Mouse (Mus musculus): Measurements from ENCODE around the gene S1pr5.
"Not testable (repeated sequence)": the region's sequence is repeated elsewhere in the genome, so short reads cannot be mapped to it uniquely, and the experiment has no call there.

Gene S1pr5

GRCm38 (mm10) chr9:21248326-21248725 is at the start of gene S1pr5:
TSS of gene S1pr5 (minus strand) at chr9:21248443.
- no peak for DNase-seq (ENCODE audit: low read depth)

- DNase-seq (ENCODE audit: low read depth) = no peak
These were observed 44.0 kb upstream of the S1pr5 start for GRCm38 (mm10) chr9:21292271-21292670.

DNA sequence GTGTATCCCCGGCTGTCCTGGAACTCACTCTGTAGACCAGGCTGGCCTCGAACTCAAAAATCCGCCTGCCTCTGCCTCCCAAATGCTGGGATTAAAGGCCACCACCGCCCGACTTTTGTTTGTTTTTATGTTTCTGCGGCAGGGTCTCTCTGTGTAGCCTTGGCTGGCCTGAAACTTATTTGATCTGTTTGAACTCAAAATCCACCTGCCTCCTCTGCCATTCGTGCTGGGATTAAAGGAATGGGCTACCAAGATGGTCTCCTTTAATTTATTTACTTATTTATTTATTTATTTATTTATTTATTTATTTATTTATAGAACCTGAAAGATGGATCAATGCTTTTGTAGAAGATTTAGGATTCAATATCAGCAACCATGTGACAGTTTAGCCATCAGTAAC is 43.6 kb upstream of the S1pr5 start:
- not testable (repeated sequence) for DNase-seq (ENCODE audit: low read depth)

- peak; percentile 100 for DNase-seq (ENCODE audit: low read depth)
These were observed 43.0 kb upstream of the S1pr5 start, which contains the start of gene Cdkn2d for GRCm38 (mm10) chr9:21291022-21291787. TSS of gene Cdkn2d (minus strand) at chr9:21291407.

DNA sequence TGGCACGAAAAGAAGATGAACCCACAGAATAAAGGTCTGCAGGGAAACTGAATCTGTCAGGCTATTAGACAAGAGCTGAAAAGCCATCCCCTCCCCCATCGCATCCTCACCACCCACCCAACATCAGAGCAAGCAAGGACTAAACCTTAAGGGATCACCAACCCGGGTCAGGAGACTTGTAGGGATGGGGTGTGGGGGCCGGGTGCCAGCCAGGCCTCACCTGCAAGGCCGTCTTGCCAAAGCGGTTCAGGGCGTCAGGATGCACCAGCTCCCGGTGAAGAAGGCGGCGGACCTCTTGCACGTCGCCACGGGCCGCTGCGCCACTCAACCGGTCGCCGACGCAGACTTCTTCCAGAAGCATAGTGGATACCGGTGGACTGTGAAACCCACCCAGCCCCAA is 42.3 kb upstream of the S1pr5 start:
- DNase-seq (ENCODE audit: low read depth) = no peak

- no peak for DNase-seq (ENCODE audit: low read depth)
These were observed 41.1 kb upstream of the S1pr5 start for GRCm38 (mm10) chr9:21289337-21289671.

DNA sequence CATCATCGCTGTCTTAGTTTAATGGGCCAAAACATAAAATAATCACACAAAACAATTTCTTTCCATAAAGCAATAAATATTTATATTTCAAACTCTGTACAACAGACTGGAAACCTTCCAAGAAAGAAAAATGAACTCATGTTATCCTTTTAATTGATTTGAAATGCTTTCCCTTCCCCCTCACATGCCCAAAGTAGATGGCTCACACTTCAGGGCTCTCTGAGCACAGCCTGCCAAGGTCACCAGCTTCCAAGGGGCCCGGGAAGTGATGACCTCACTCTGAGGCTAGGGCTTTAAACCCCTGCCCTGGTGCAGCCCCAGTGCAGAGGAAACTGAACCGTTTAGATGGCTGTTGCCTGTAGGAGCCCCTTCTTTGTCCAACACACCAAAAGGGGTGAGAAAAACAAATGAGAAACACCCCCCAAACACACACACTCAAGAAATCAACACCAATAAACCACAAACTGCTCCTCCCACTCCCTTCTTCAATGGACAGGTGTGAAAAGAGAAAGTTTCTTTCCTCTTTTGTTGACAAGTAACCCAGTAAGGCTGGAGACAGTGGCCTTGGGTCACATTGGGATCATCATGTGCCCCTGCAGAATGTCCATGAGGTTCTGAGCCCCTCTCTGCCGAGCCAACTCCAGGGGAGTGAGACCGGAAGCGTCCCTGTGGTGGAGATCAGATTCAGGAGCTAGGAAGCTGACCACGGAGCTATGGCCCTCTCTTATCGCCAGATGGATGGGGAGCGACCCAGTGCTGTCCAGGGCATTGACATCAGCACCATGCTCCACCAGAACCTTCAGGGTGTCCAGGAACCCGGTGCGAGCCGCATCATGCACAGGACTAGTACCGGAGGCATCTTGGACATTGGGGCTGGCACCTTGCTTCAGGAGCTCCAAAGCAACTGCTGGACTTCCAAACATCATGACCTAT is 40.4 kb upstream of the S1pr5 start:
- peak; percentile 43 for DNase-seq (ENCODE audit: low read depth)

DNA sequence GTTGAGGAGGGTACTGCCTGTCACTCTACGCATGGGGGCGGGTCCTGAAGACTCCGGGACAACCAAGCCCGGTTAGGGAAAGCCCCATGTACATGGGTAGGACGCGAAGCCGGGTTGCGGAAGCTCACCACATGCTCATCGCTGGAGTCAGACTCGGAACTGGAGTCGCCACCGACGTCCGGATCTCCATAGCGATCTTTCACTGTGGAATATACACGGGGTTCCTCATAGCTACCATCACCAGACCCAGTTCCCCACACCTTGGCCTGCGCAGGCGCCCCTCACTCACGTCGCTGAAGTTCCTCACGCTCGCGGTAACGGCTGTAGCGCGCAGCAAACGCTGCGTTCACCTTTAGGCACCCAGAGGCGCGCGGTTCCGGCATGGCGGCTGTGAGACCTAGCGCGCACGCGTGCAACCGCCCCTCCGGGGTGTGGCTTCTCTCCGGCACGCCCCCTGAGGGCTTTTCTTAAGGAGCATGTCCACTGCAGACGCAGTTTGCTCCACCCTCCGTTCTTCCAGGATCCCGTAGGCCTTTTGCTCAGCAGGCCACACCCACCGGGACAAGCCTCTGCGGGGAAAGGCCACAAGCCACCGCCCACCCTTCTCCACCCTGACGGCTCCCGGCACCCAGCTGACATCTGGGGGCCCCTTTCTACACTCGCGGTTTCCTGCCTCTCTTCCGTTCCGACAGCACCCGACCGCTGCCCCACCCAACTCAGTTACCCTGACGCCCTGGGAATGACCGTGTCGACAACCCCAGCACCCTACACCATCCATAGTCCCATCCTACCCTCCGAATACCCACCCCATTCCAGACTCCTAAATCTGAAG is 39.5 kb upstream of the S1pr5 start, which contains the start of gene Kri1:
Kri1 (minus strand) TSS at position 399 of the 832 bp plus-strand sequence.
- peak; percentile 99 for DNase-seq (ENCODE audit: low read depth)

GRCm38 (mm10) chr9:21286753-21287152 is 38.5 kb upstream of the S1pr5 start:
- peak; percentile 30 for DNase-seq (ENCODE audit: low read depth)

DNA sequence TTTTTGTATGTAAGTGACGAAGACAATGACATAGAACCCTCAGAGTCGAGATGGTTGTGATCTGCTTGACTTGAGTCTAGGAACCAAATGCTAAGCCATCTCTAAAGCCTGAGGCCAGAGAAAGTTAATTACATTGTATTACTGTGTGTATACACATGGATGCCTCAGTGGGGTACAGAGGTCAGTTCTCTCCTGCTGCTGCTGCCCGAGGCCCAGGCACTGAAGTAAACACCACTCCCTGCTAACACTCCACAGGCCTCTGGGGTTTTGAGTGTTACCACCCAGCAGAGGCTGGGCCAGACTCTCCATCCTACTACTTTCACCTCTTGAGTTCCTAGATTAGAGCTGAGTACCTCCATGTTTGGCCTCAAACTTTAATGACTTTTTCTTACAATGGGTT is 35.8 kb upstream of the S1pr5 start:
- DNase-seq (ENCODE audit: low read depth) = no peak

DNA sequence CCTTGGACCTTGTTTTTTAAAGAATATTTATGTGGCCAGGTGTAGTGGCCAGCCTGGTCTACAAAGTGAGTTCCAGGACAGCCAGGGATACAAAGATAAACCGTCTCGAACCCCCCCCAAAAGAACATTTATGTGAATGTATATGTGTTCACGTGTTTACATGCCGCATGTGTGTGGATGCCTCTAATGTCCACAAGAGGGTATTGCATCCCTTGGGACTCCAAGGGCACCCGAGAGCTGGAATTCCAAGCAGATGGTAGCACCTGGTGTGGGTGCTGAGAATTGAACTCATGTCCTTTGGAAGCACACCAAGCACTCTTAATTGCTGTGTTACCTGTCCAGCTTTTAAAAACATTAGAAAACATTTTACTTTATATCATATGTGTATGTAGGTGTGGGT is 35.3 kb upstream of the S1pr5 start:
- DNase-seq (ENCODE audit: low read depth) = no peak

- DNase-seq (ENCODE audit: low read depth) = no peak
These were observed 29.5 kb upstream of the S1pr5 start for GRCm38 (mm10) chr9:21277776-21278175.

DNA sequence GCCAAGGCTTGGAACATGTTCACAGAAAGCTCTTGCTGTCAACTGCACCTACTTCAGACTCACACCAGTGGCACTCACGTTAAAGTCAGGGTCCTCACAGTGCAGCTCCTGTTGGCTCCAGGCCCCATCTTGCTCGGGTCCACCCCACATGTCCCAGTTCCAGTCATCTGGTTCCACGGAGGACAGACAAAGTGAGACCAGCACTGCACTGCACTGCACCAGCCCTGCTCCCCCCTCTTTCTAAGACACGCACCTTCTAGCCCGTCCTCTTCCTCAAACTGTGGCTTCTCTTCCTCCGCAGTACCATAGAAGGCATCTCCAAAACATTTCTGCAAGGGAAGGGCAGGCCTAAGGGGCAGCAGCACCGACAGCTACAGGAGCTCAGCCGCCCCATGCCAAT is 28.1 kb upstream of the S1pr5 start:
- DNase-seq (ENCODE audit: low read depth) = no peak

- no peak for DNase-seq (ENCODE audit: low read depth)
These were observed 27.5 kb upstream of the S1pr5 start for GRCm38 (mm10) chr9:21275727-21276126.

DNA sequence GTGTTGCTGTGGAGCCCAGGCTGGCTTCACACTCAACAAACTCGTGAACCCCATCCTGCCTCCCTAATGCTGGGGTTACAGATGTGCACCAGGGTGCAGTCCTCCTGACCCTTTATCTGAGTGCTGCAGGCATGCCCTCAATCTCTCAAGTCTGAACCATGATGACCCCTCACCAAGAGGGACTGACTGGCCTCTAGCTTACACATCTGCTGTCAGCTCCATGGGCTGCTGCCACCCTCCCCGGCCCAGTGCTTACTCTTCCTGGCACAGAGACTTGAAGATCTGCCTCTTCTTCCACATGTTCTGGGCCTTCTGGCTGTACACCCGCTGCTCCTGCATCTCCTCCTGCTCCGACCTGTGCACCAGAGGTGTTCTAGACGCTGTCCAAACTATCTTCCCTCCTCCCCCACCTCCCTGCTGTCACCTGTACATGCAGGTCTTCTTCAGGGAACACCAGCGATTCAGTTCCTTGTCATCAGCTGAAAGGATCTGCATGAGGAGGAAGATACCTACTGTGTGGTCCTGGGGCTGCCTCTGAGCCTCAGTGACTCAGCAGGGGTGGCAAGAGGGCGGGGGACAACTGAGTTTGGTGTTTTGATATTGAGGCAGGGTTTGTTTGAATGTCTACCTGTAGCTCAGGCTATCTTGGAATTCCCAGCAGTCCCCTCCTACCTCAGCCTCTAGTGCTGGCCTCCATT is 26.9 kb upstream of the S1pr5 start:
- no peak for DNase-seq (ENCODE audit: low read depth)

- DNase-seq (ENCODE audit: low read depth) = no peak
These were observed 26.1 kb upstream of the S1pr5 start for GRCm38 (mm10) chr9:21274336-21274735.

DNA sequence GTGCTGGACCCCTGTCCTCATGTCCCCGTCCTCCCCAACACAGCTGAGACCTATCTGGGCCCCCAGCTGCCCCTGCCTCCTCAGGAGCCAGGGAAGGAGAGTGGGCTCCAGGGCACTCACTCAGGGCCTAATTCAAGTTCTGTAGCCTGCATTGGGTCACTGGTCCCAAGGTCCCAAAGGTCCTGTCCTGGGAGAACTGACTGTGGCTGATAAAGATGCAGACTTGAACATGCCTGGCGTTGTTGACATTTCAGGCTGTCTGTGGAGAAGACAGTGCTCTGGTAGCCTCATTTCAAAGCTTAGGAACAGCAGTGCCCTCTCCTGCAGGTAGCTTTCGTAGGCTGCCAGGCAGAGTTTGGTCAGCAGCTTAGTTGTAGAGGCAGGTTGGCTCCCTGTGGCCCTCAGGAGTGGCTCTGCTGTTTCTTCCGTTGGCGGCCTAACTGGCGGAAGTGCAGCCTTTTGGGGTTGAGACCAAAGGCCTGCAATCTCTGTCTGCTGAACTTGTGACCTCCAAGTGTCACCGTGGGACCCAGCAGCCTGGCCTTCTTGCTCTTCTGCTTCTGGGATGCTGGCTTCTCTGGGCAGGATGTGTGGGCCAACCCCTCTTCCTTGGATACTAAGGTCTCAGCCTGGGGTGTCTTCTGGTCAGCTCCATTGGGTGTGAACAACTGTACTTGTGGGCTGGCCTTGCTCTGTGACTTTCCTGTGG is 25.4 kb upstream of the S1pr5 start:
- DNase-seq (ENCODE audit: low read depth) = no peak

- no peak for DNase-seq (ENCODE audit: low read depth)
These were observed 24.9 kb upstream of the S1pr5 start for GRCm38 (mm10) chr9:21273094-21273493.

- DNase-seq (ENCODE audit: low read depth) = no peak
These were observed 24.1 kb upstream of the S1pr5 start for GRCm38 (mm10) chr9:21272391-21272790.

DNA sequence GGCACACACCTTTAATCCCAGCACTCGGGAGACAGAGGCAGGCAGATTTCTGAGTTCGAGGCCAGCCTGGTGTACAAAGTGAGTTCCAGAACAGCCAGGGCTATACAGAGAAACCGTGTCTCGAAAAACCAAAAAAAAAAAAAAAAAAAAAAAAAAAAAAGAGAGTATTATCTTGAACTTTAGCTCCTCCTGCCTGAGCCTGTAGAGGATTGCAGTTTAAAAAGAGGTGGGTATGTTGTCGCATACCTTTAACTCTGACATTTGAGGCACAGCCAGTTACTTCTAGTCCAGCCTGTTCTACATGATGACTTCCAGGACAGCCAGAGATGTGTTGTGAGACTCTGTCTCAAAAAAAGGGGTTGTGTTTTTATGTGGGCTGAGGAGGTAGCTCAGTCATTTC is 21.3 kb upstream of the S1pr5 start:
- DNase-seq (ENCODE audit: low read depth) = not testable (repeated sequence)

GRCm38 (mm10) chr9:21268305-21268704 is 20.1 kb upstream of the S1pr5 start:
- no peak for DNase-seq (ENCODE audit: low read depth)
